Mouse (Mus musculus) heart, embryonic 15.5 days (tissue): ENCODE data around the gene Exoc4. TPM values are rescaled to one million over a fixed set of nuclear protein-coding genes. Genes with fewer than 3 reads are reported as not detected.

ENCODE experiments used
- ATAC-seq: fragments of 200-750 bp; cut with Nextera tagmentation; replicated peaks from 2 replicates; pipeline ENCODE4 v1.8.0; 2017; ENCODE audit warnings: low read depth, moderate TSS enrichment; ENCODE audit not compliant: insufficient number of reproducible peaks, insufficient read depth, low FRiP score
- H3K27ac ChIP-seq: fragments of 300-500 bp; sonication (generic); 2 replicates; pipeline ENCODE4 v1.5.1; 2015; ENCODE audit warnings: mild to moderate bottlenecking, inconsistent platforms
- H3K27me3 ChIP-seq: fragments of 300-500 bp; sonication (generic); 2 replicates; pipeline ENCODE4 v1.6.1; 2015; ENCODE audit warnings: inconsistent platforms
- H3K36me3 ChIP-seq: fragments of 300-500 bp; sonication (generic); 2 replicates; pipeline ENCODE4 v1.6.1; 2015; ENCODE audit warnings: mild to moderate bottlenecking, inconsistent platforms
- H3K4me1 ChIP-seq: fragments of 300-500 bp; sonication (generic); replicated peaks from 2 replicates; pipeline ENCODE4 v1.6.1; 2015; ENCODE audit warnings: inconsistent platforms
- H3K4me2 ChIP-seq: fragments of 300-500 bp; sonication (generic); 2 replicates; pipeline ENCODE4 v1.6.1; 2015; ENCODE audit warnings: inconsistent platforms, mild to moderate bottlenecking, moderate library complexity
- H3K4me3 ChIP-seq: fragments of 300-500 bp; sonication (generic); 2 replicates; pipeline ENCODE4 v1.5.1; 2015; ENCODE audit warnings: mild to moderate bottlenecking, inconsistent platforms
- H3K9ac ChIP-seq: fragments of 300-500 bp; sonication (generic); 2 replicates; pipeline ENCODE4 v1.6.1; 2015; ENCODE audit warnings: mild to moderate bottlenecking, inconsistent platforms
- H3K9me3 ChIP-seq: fragments of 300-500 bp; sonication (generic); replicated peaks from 2 replicates; pipeline ENCODE4 v1.6.1; 2016; ENCODE audit warnings: inconsistent platforms
- WGBS: fragments of 180-500 bp; shearing (Covaris S2); methylation state at CpG from one replicate; pipeline ENCODE4 v1.1.7; 2015; ENCODE audit warnings: mixed read lengths; 5-methylcytosine and 5-hydroxymethylcytosine counted together
- polyA plus RNA-seq: library from polyadenylated mRNA; unstranded; fragments of >200 nt; fragmentation: Nextera tagmentation; extraction: Ambion mirVana; gene quantifications from 2 replicates; pipeline ENCODE4 v1.2.1, GENCODE M21; 2015

Gene Exoc4
- polyA plus RNA-seq, 1 experiment from 2014 or later: 26.5 TPM

GRCm38 (mm10) chr6:33870468-33871142, 621.7 kb downstream of the Exoc4 start:
- Histone ChIP-seq H3K9ac (no peak overlapping the region), H3K4me1 (peaks cover 51% of the 10 kb centered on the region), H3K9me3 (no peaks in the 10 kb centered on the region), H3K27ac (peak overlapping the region; percentile 75), H3K4me2 (peak overlapping the region; percentile 32), H3K4me3 (no peak overlapping the region), H3K36me3 (no peaks in the 10 kb centered on the region), H3K27me3 (no peaks in the 10 kb centered on the region)
- ATAC-seq: no peak
- WGBS: 35% methylated on average over 9 of the region's 9 CpGs

GRCm38 (mm10) chr6:33871286-33871685, 622.4 kb downstream of the Exoc4 start:
- Histone ChIP-seq H3K4me1 (peaks cover 51% of the 10 kb centered on the region), H3K27ac (peak overlapping the region; percentile 75), H3K36me3 (no peaks in the 10 kb centered on the region), H3K4me3 (no peak overlapping the region), H3K4me2 (peak overlapping the region; percentile 32; the same call in 1 of the 2 replicates), H3K27me3 (no peaks in the 10 kb centered on the region), H3K9me3 (no peaks in the 10 kb centered on the region), H3K9ac (no peak overlapping the region)
- ATAC-seq: no peak
- 37% methylated on average over 1 of the region's 1 CpGs for WGBS

- Histone ChIP-seq H3K4me1 (peaks cover 51% of the 10 kb centered on the region), H3K4me3 (no peak overlapping the region), H3K9me3 (no peaks in the 10 kb centered on the region), H3K9ac (no peak overlapping the region), H3K27ac (peak overlapping the region; percentile 75; the same call in 1 of the 2 replicates), H3K27me3 (no peaks in the 10 kb centered on the region), H3K4me2 (no peak overlapping the region), H3K36me3 (no peaks in the 10 kb centered on the region)
- WGBS: 23% methylated on average over 1 of the region's 1 CpGs
- no peak for ATAC-seq
These were observed 623.3 kb downstream of the Exoc4 start for GRCm38 (mm10) chr6:33872192-33872591.

DNA sequence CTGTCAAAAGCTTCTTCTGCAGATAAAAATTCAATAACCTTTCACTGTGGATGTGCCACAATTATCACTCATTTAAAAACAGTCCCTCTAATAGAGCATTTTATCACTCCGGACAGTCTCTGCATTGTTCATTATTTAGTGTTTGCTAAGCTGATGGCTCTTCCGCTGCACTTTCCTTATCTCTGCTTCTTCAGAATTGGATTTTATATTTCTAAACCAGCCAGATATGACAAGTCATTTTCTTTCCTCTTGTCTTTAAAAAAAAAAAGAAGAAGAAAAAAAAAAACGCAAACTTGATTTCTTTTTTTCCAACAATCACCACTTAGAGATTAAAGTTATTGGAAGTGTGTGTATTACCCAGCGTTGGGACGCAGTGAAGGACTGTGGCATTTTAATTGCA, 624.1 kb downstream of the Exoc4 start:
- no peaks in the 10 kb centered on the region for H3K9me3 ChIP-seq
- no peak for ATAC-seq
- H3K27ac ChIP-seq: no peak overlapping the region
- peaks cover 51% of the 10 kb centered on the region for H3K4me1 ChIP-seq
- H3K9ac ChIP-seq: no peak overlapping the region
- no peaks in the 10 kb centered on the region for H3K27me3 ChIP-seq
- H3K4me3 ChIP-seq: no peak overlapping the region
- WGBS: 41% methylated on average over 5 of the region's 5 CpGs
- no peak overlapping the region for H3K4me2 ChIP-seq
- H3K36me3 ChIP-seq: no peaks in the 10 kb centered on the region

GRCm38 (mm10) chr6:33874291-33875014, 625.6 kb downstream of the Exoc4 start:
- Histone ChIP-seq H3K27me3 (no peaks in the 10 kb centered on the region), H3K9ac (no peak overlapping the region), H3K4me3 (no peak overlapping the region), H3K4me2 (no peak overlapping the region), H3K4me1 (peaks cover 43% of the 10 kb centered on the region), H3K9me3 (no peaks in the 10 kb centered on the region), H3K27ac (no peak overlapping the region), H3K36me3 (no peaks in the 10 kb centered on the region)
- no peak for ATAC-seq
- WGBS: 72% methylated on average over 8 of the region's 8 CpGs

DNA sequence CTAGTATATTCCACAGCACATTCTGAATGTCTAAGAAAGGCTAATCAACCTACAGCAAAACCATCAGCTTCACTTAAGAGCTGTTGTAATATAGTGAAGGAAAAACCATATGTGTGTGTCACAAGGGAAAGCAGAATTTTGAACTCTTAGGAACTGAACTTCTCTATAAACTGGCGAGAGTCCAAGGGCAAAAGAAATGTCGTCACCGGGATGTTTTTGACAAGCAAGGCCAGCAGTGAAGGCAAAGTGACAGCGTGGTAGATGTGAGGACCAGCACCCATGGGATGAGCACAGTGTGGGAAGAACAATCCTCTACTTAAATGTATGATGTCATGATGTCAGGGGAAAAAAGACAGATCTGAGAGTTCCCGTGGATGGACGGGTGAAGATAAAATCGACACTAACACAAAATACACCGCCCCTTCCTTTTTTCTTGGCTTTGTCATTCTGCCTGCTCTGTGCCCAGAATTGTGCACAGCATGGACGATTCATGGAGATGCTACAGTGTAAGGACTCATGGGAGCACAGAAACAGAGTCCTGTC, 635.3 kb downstream of the Exoc4 start:
- no peak overlapping the region for H3K27ac ChIP-seq
- no peaks in the 10 kb centered on the region for H3K9me3 ChIP-seq
- ATAC-seq: no peak
- no peak overlapping the region for H3K9ac ChIP-seq
- no peak overlapping the region for H3K4me3 ChIP-seq
- no peaks in the 10 kb centered on the region for H3K27me3 ChIP-seq
- H3K4me1 ChIP-seq: 0 out of 2 replicates have a peak, but pooled peaks cover 2% of the 10 kb centered on the region
- WGBS: 55% methylated on average over 9 of the region's 9 CpGs
- no peak overlapping the region for H3K4me2 ChIP-seq
- no peaks in the 10 kb centered on the region for H3K36me3 ChIP-seq

DNA sequence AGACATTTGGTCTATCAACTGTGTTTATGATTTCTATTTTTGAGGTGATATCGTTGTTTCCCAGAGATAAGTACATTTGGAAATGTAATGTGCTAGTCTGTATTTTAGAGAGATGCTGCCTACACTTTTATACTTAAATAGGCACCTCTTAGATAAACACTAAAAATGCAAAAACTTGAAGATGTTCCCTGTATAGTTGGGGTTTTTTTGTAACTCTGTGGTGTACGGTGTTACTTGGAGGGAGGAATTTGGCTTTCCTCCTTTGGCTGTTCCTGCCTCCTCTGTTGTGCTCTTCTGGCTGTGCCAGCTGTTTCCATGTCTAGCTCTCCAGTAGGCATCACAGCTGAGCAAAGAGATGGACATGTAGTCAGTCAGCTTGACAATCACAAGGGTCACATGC, 638.1 kb downstream of the Exoc4 start:
- WGBS: 84% methylated on average over 2 of the region's 2 CpGs
- ATAC-seq: no peak
- Histone ChIP-seq H3K4me2 (no peak overlapping the region), H3K9me3 (no peaks in the 10 kb centered on the region), H3K27me3 (no peaks in the 10 kb centered on the region), H3K36me3 (no peaks in the 10 kb centered on the region), H3K4me1 (peaks cover 8% of the 10 kb centered on the region), H3K9ac (no peak overlapping the region), H3K4me3 (no peak overlapping the region), H3K27ac (no peak overlapping the region)

GRCm38 (mm10) chr6:33890926-33891325, 642.0 kb downstream of the Exoc4 start:
- no peak overlapping the region for H3K4me2 ChIP-seq
- H3K4me1 ChIP-seq: peaks cover 19% of the 10 kb centered on the region
- no peaks in the 10 kb centered on the region for H3K36me3 ChIP-seq
- WGBS: 77% methylated on average over 1 of the region's 1 CpGs
- no peak overlapping the region for H3K4me3 ChIP-seq
- H3K27ac ChIP-seq: no peak overlapping the region
- H3K27me3 ChIP-seq: no peaks in the 10 kb centered on the region
- H3K9ac ChIP-seq: no peak overlapping the region
- no peaks in the 10 kb centered on the region for H3K9me3 ChIP-seq
- no peak for ATAC-seq

DNA sequence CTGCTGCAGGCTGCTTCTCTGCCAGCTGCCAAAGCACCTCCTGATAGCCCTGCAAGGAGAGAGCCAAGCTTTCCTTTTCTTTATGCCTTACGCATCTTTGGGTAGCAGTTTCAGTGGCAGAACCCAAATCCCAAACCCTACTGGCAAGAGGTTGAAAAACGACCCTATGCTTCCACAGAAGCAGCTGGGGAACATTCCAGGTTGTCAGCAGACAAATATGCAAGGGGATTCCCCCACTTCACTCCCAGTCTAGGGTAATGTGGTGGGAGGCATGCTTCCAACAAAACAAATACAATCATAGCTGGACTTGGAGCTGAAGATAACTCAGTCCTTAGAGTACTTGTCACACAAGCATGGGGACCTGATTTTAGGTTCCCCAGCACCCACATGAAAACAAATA, 643.3 kb downstream of the Exoc4 start:
- Histone ChIP-seq H3K9ac (no peak overlapping the region), H3K4me2 (no peak overlapping the region), H3K4me3 (no peak overlapping the region), H3K9me3 (no peaks in the 10 kb centered on the region), H3K4me1 (peaks cover 19% of the 10 kb centered on the region), H3K27me3 (no peaks in the 10 kb centered on the region), H3K27ac (peak overlapping the region; percentile 21), H3K36me3 (no peaks in the 10 kb centered on the region)
- no peak for ATAC-seq
- 23% methylated on average over 2 of the region's 2 CpGs for WGBS

DNA sequence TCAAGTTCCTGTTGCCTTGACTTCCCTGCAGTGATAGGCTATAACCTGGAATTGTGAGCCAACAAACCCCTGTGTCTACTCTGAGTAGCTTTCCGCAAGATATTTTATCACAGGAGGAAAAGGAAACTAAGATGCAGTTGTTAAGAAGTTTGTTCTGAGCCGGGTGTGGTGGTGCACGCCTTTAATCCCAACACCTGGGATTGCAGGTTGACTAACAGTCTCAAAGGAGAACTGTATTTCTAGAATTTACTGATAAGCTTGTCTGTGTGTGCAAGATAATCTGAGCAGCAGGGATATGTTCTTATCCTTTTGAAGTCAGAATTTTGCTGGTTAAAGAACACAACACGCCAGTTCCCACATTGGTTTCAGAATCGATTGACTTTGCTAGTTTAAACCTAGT, 651.1 kb downstream of the Exoc4 start:
- no peak for ATAC-seq
- H3K27ac ChIP-seq: no peak overlapping the region
- H3K9me3 ChIP-seq: no peaks in the 10 kb centered on the region
- no peak overlapping the region for H3K4me3 ChIP-seq
- H3K36me3 ChIP-seq: no peaks in the 10 kb centered on the region
- no peak overlapping the region for H3K9ac ChIP-seq
- WGBS: 83% methylated on average over 5 of the region's 5 CpGs
- no peak overlapping the region for H3K4me2 ChIP-seq
- peaks cover 11% of the 10 kb centered on the region for H3K4me1 ChIP-seq
- H3K27me3 ChIP-seq: no peaks in the 10 kb centered on the region

GRCm38 (mm10) chr6:33900615-33901014, 651.7 kb downstream of the Exoc4 start:
- Histone ChIP-seq H3K4me2 (no peak overlapping the region), H3K4me3 (no peak overlapping the region), H3K4me1 (peaks cover 5% of the 10 kb centered on the region; the same call in 1 of the 2 replicates), H3K9ac (no peak overlapping the region), H3K36me3 (no peaks in the 10 kb centered on the region), H3K9me3 (no peaks in the 10 kb centered on the region), H3K27ac (no peak overlapping the region), H3K27me3 (no peaks in the 10 kb centered on the region)
- ATAC-seq: no peak
- 62% methylated on average over 4 of the region's 4 CpGs for WGBS
